Mouse (Mus musculus) v-Abl transformed pro-B cells (cell line): ENCODE results near the gene Crat.

Experiments
- in situ Hi-C, 2 experiments: fragments of 400-800 bp; cut with MboI; formaldehyde crosslinking; loops; one replicate each; pipeline ENCODE4 v1.15.1; 2025; ENCODE audit not compliant: unreplicated experiment in 2 of 2

Gene Crat

DNA sequence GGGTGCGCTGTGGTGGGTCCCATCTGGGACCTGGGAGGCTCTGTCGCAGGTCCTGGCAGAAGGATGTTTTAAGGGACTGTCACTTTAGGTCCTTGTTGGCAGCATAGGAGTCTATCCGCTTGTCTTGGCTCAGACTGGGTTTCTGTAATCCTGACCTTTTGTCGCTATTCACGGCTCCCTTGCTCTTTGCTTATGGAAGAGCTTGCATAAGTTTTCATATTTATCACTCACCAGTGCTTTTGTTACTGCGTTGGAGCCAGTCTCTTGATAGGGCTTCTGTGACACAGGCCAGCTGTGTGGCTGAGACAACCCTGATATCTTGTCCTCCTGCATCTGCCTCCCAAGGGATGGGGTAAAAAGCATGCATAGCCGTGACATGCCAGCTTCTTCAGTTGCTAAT is 36.3 kb downstream of the Crat start:
- in situ Hi-C loops: no loop called here

DNA sequence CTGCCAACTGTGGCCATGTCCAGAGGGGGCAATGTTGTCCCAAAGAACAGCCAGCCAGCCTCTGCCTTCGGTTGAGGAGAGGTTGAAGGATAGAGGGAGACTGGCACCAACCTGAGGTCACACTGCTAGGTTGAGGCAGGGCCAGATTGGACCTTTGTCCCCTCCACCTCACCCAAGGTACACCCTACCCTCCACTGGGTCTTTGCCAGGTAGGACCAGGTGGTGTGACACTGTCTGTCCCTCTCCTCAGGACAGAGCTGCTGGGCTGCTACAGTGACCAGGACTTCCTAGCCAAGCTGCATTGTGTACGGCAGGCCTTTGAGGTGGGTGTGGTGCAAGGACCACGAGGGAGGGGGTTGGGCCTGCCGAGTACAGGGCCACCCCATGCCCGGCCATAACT is 37.9 kb downstream of the Crat start:
- in situ Hi-C loops: no loop called here

DNA sequence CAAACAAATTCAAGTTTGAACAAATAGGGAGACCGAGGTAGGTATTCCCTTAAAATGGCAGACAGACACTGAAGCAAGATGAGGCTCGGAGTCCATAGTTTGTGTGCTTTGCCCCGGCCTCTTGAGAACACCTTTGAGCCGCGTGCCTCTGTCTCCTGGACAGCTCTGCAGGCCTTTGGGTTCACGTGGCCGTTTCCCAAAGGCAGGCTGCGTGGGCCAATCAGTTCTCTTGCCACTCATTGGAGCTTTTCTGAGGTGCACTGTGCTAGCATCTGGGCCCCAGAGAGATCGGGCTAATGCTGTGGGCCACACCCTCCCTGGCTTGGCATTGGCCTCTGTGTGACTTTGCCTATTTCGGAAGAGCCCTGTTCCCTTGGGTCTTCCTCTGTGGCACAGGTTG is 39.7 kb downstream of the Crat start:
- in situ Hi-C loops: no loop called here

DNA sequence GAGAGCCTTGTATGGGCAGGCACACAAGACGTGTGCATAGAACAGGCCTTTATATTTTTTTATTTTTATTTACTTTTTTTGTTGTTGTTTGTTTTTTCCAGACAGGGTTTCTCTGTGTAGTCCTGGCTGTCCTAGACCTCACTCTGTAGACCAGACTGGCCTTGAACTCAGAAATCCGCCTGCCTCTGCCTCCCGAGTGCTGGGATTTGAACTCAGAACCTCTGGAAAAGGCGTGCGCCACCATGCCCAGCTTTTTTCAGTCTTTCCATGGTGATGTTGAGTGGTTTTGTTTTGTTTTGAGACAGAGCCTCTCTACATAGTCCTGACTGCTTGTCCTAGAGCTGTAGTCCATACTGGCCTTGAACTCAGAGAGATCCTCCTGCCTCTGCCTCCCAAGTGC is 42.9 kb downstream of the Crat start:
- in situ Hi-C loops: no loop called here

DNA sequence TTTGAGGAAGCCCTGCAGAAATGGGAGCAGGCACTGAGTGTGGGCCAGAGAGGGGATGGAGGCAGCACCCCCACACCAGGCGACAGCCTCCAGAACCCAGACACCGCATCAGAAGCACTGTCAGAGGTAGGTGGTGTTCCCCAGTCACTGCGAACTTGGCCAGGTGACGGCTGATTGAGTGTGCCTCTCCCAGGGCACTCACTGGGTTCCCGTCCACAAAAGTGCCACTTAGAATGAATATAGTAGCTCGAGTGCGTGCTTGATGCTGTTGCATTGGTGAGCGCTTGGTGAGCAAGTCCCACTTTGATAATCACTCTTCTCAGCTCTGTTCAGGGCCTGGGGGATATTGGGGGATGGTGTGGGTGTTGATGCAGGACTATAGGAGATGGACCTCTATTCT is 44.1 kb downstream of the Crat start:
- in situ Hi-C loops: no loop called here

DNA sequence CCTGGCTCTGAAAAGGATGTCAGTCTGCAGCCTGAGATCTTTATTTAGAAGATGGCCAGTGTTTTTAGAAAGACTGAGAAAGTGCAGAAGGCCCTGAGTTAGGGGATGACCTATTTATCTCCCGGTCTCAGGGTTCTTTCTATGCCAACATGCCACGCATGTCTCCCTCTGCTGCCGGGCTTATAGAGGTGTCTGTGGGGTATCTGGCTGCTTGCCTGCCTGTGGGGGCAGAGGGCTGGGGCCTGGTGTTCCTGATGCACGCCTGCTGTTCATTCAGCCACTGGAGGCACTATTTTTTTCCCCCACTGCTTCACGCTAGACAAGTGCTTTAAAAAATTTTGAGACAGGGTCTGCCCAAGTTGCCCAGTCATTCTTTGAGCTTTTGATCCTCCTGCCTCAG is 49.4 kb downstream of the Crat start:
- in situ Hi-C loops: no loop called here

DNA sequence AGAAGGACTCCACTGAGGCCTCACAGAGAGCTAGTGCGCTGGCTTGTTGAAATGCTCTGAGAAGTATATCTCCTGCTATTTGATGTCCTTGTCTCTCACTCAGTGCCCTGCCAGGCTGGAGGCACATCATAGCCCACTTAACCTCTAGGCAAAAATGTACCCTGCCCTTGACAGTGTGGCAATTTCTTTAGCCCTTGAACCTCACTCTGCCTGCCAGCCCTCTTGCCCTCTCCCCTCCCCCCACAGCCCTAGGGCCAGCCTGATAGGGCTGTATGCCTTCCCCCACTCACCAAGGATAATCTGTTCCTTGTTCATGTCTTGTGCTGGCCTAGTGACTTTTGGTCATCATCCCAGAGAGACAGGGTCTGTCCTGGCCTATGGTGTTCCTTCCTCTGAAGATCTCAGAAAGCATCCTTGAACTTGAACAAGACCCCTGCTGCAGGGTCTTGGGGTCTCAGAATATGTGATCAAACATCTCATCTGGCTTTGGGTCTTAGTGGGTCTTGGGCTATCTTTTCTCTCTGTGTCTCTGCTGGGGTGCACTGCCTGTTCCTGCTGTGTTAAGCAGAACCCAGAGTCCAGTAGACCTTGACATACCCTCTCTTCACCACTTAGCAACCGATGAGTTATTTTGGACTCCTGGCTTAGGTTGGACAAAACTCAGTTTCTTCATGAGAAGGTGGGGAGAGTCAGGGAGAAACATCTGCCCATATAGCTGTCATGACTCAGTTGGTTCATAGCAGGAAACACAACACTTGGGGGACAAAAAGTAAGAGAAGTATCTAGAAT is 50.1 kb downstream of the Crat start:
- in situ Hi-C loops: no loop called here

DNA sequence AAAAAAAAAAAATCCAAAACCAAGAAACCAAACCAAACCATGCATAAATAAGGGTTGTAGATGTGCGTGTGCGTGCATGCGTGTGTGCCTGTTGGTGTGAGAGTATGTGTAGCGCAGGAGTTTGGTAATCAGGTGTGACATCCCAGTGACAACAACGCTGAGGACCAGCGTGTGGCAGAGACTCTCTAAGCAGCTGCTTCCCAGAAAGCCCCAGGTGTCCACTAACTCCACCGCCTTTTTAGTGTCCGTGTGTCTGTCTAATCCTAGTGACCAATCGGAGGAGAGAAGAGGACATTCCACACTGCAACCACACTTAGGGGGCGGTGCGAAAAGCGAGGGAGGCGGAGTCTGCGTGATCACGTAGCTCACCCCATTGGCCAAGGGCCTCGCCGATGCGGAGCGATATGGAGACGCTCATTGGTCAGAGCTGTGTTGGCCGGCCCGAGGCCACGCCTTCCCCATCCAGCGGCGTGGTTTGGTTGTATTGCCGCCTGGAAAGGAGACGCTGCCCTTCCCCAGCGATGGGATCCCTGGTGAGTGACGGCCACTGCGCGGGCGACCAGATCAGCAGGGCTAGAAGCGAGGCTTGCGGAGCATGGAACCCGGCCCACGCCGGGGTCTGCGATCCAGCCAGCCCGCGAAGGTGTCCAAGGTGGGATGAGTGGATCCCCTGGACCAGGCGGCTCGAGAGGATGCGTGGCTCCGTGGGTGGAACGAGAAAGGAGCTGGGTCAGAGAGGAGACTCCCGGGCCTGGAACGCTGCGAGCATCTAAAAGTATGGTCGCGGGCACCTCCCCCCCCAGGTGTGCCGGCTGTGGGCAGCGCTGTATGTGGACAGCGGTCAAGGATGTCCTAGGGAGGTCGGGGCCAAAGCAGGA is 51.6 kb downstream of the Crat start, which contains the start of gene Miga2:
TSS of gene Miga2 (plus strand) at position 461 of the 878 bp plus-strand sequence.
- in situ Hi-C loops: no loop called here

DNA sequence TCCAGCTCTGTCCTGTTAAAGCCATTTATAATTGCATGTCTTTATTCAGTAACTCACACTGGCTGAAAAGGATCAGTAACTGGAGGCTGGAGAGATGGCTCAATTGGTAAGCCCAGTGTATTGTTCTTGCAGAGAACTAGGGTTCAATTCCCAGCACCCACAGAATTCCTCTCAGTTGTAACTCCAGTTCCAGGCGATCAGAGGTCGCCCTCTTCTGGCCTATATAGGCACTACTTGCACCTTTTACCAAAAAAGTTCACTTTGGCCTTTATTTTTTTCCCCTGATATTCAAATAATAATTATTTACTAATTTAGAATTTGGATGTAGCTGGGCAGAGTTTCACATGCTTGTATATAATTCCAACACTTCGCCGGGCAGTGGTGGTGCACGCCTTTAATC is 52.7 kb downstream of the Crat start:
- in situ Hi-C loops: no loop called here

DNA sequence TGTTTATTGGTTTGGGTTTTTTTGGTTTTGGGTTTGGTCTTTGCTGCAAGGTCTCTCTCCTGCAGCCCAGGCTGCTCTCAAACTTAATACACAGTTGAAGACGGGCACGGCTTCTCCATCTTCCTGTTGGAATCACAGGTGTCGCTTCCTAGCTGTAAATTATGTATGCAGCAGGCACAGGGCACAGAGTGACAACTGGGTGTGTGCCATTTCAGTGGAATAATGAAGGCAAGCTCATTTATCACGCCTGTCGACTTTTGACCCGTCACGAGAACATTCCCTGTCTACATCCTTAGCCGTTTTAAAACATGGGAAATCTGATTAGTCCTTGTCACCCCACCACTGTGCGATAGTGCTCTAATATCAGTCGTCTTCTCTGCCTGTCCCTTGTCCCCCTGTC is 55.0 kb downstream of the Crat start:
- in situ Hi-C loops: no loop called here

DNA sequence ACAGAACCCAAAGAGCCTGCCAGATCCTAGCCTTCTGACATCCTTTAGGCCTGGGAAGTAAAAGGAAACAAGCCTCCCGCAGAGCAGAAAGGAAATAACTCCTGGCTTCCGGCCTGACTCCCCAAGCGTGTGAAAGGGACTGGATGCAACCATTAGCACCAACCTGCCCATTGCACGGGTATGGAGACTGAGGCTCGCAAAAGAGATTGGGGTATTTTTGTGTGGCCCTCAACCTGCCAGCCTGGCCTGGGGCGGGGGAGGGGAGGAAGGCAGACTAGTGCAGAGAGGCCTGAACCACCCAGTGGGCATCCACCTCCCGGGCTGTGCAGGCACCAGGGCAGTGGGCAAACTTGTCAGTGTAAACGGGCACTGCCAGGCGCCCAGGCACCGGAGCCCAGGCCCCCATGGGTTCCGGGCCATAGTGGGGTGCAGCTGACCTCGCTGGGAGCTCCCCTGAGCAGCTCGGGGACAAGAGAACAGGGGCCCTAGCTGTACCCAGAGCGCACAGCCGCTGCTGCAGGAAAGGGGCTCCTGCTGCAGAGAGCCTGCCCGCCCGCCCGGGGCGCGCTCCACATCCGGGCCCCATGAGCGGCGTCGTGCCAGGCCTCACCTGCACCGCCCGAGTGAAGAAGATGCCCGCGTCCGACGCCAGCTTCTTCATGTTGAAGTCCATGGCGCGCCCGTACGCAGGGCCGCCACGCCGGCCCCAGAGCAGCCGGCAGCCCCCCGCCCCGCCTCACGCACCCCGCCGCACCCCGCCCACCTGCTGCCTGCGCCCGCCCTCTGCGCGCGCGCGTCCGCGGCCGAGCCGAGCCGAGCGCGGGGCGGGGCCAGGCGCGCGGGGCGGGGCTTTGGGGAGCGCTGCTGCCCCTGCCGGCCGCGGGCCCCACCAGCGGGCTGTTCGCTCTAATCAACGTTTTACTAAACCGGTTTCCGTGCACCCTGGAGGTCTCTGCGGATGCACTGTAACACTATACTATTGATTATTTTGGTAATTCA is 56.8 kb downstream of the Crat start, which contains the start of gene Sh3glb2:
TSS of gene Sh3glb2 (minus strand) at position 805 of the 999 bp plus-strand sequence.
- in situ Hi-C loops: no loop called here

DNA sequence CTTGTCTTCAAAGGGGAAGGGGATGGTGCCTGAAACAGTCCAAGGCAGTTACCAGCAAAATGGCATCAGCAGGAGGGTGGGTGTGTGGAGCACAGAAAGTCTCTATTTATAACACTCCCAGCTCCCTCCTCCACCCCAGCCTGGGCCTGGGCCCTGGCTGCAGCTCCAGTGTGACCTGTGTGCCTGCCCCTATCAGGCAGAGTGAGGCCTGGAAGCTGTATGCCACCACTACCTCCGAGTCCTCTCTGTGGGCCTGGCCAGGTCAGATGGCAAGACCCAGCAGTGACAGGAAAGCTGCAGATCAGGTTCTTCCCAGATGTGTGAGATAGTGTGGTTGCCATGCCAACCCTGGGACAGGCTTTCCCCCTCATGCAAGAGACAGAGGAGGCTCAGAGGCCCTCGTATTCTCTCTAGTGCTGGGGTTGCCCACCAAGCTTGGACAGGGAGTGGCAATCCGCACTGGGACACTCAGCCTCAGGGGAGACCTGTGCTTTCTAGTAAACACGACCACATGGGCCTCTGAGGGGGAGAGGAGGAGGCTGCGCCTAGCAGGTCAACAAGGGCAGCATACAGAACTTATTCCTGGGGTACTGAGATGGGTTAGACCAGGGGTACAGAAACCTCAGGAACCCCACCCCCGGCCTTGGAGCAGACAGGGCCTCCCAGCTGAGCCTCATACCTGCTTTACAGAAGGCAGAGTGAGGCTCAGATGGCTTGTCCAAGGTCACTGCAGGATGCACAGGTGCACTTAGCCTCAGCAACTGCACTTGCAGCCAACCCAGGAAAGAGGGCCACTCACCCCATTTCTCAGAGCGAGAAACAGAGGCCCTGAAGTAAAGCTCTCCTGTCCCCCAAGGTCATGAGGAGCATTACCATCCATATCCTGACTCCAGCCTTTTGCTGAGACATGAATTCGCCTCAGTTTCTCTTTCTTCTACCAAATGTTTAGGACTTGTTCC is 57.8 kb downstream of the Crat start:
- in situ Hi-C loops: no loop called here

DNA sequence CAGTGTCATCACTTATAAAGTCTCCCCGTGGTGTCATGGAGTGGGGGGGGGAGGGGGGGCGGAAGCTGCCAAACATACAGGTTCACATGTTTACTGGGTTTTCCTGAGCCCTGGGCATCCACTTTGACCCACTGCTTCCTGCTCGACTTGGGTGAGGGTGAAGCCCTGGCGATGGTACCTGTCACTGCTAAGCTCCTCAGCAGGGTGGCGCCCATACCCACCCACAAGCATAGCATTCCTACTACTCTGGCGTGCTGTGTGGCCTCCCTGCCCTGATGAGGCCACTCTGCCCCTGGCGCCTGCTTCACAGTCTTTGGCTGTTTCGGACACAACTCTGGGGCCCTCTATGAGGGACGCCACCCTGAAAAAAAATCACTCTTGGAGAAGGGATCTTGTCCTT is 58.7 kb downstream of the Crat start:
- in situ Hi-C loops: no loop called here

DNA sequence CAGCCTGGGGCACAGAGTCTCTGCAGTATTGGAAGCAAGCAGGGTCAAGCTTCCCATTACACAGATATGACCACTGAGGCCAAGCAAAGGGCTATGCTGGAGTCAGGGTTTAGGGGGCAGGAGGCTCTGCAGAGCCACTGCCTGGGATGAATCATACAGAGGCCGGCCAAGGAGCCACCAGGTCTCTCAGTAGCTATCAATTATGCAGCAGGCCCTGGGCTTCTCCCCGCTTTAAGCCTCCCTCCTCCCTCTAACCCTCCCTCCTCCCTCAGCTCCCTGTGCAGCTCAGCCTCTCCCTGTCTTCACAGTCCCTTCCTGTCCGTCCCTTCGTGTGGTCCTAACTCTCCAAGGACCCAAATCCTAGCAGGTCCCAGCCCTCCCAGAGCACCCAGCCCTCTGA is 59.3 kb downstream of the Crat start:
- in situ Hi-C loops: no loop called here

DNA sequence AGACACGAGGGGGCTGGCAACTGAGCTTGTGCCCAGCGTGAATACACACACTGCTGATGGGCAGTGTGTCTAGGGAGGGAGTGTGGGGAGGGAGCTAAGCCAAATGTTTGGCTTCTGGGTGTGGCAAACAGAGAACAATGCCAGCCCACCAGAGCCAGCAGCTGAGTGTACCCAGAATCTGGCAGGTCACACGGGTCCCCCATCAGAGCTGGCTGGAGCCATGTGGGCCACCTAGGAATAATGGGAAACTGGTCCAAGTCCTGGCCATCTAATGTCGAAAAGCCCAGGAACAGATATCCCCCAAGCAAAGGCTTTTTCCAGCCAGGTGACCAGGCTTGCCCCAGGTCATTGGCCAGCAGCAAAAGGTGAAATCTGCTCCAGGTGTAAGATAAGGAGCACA is 59.8 kb downstream of the Crat start:
- in situ Hi-C loops: no loop called here

DNA sequence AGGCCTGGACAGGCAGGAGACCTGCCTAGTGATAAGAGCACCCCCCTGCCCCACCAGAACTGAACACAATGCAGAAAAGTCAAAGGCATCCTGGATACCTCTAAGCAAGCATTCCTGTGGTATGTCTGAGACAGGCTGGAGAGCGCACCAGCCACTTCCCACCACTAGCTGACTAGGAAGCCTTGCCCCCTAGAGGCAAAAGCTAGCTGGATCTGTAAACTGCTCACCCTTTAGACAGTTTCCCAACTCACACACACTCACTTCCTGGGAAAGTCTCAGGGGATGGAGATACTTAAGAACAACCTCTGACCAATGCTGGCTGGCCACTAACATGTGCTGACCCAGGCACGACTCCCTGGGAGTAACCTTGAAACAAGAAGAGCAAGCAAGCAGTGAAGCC is 64.5 kb downstream of the Crat start:
- in situ Hi-C loops: no loop called here
